Mouse (Mus musculus) bone marrow macrophage, adult 2 months (primary cell): ENCODE measurements around the gene Olfr1220.

Experiments
- CTCF ChIP-seq: IDR thresholded peaks from 2 replicates; pipeline ENCODE4 v1.5.1; 2012; ENCODE audit warnings: low read depth, mild to moderate bottlenecking, low read length, moderate library complexity
- POLR2A ChIP-seq: IDR thresholded peaks from 2 replicates; pipeline ENCODE4 v1.6.1; 2012; ENCODE audit warnings: mild to moderate bottlenecking, low read depth, low read length, borderline replicate concordance

DNA sequence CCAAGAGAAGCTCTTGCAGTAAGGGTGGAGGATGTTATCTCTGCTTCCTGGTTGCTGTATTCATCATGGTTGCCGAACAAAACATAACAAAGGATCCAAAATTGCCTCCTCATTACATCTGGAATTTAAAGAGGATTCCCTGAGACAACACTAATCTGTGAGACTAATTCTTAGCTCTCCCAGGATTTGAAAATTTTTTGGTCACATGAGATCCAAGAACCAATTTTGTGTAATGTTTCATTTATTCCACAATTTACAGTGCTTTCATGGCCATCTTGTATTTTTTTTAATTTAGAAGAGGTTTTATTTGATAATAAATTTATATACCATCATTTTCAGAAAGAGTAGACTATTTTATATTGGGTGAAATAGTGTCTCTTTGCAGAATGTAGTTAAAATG is 23.2 kb downstream of the Olfr1220 start, which contains the start of gene Olfr1219:
- TF ChIP-seq CTCF: no peak
- TF ChIP-seq POLR2A: no peak
